Mouse (Mus musculus): ENCODE data around the gene Spc24.

Gene Spc24

DNA sequence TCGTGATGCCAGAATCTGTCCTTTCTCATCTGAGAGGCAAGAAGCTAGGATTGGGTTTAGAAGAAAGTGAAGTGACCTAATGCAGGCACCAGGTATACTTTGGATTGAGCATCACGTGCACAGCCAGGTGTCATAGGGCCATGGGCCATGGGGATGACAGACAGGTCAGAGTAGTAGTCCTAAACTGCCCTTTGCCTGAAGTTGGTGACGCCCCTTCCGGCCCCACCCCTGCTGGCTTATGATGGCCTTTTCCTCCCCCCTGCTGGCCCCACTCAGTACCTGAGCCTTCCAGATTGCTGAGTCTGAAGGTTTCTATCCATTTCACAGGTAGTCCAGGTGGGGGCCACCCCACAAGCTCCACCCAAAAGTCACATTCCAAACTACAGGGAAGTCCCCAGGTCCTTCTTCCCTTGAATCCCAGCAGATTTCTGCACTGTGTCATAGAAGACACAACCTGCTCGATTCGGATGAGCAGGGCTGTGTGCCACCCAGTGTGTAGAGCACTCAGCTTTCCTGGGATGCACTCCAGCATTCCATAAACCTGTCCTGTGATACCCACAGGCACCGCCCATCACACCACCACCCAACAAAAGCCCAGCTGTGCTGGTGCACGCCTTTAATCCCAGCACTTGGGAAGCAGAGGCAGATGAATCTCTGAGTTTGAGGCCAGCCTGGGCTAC is 53.4 kb downstream of the Spc24 start:
- no peak for DNase-seq (ENCODE audit: low spot score)

- DNase-seq (ENCODE audit: low spot score) = no peak
Observed at GRCm38 (mm10) chr9:21706085-21706484, 54.0 kb downstream of the Spc24 start.

Data from testis, postnatal 10 days (tissue).